Mouse (Mus musculus) gastrocnemius, postnatal 4 days (tissue): Measurements from ENCODE around the gene C2cd3. TPM values are rescaled to one million over a fixed set of nuclear protein-coding genes. Genes with fewer than 3 reads are reported as not detected.

Experiments
- DNase-seq, 2 experiments: peaks; one replicate each; pipeline ENCODE4 v3.0.0; 2021 to 2022; ENCODE audit warnings: low spot score in 2 of 2, mixed read lengths in 2 of 2
- total RNA-seq, 2 experiments: library from RNA; stranded (reverse); gene quantifications; 2 replicates each; pipeline ENCODE4 v1.2.3; 2021

The C2cd3 gene
- total RNA-seq, 2 experiments from 2014 or later: 12.6 to 14.3 TPM

DNA sequence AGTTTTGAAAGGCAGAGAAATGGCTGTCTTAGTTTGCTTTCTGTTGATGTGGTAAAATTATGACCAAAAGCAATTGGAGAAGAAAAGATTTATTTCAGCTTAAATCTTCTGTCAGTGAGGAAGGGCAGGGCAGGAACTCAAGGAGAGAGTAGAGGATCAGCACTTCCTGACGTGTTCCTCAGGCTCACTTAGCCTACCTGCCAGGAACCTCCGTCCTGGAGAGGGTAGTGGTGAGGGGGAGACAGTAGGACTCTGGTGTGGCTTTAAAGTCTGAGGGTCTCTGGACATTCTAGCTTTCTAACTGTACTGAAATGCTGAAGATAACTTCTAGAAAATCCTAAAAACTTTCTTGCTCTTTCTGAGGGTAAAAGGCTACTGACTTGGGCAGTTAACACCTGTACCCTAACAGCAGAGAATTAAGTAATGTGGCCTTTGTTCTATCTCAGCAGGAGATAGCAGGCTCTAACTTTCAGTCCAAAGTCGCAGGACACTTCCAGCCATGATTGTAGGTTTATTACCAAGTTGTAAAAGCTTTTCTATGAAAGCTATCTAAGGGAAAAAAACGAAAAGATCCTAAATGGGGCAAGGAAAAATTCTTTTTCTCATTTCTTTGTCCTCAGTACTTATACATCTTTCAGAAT, 29.0 kb downstream of the C2cd3 start:
- no peak for DNase-seq

DNA sequence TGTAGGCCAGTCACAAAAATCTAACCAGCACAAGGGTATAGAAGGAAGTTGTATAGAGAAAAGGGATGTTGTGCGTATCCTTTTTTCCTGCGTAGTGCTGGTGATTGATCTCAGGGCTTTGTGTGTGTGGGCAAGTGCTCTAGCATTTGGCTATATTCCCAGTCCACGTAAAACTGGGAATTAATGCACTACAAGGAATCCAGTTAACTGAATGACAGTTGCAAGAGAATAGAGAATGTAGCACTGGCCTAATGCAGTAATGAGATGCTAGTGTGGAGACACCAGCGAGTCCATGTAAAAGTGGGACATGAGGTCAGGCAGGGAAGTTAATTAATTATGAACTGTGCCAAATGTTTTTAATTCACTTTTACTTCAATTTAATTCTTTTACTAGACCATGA, 30.7 kb downstream of the C2cd3 start:
- DNase-seq: no peak

DNA sequence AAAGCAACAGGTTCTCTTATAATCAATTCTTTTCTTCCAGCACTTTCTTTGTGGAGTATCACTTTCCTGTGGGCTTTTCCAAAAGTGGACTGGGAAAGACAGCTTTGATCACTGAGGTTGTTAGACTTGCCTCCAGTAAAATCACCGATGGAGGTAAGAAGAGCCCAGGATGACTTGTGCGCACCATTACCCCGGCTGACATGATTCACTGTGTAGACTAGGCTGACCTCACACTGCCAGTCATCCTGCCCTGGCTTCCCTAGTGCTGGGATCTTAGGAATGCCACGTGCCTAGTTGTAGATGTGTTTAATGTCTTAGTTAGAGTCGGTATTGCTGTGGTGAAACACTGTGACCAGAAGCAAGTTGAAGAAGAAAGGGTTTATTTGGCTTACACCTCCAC, 35.6 kb downstream of the C2cd3 start:
- no peak for DNase-seq

DNA sequence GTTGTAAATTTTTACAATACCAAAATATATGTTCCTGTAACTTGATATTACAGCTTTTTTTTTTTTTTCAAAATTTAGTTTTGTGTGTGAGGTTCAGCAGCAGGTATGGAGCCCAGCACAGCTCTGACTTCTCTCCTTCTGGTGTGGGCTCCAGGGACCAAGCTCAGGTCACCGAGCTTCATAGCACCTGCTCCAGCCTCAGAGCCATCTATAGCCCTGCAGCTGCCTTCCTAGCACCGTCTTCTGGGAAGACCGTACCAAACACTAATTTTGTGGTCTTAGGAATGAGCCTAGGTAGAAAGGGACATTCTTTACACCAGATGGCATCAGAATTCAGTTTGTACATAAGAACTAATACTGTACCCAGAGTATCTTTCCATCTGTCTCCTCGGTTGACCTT, 36.7 kb downstream of the C2cd3 start:
- DNase-seq: no peak

DNA sequence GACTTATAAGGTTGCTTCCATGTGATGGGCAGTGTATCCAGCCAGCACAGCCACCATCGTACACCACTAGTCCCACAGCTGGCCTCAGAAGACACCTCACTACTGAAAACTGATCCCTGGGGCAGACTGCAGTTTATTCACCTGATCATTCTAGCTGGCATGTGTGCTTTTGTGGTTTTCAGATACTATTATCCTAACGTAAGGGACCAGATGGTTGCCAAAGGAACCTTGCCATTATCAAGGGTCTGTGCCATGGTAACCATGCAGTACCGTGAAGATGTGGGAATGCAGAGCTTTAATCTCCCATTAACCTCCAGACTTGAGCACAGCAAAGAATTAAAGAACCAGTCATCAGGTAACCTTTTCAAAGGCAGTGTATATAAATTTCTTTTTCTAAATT, 53.8 kb downstream of the C2cd3 start:
- no peak for DNase-seq

DNA sequence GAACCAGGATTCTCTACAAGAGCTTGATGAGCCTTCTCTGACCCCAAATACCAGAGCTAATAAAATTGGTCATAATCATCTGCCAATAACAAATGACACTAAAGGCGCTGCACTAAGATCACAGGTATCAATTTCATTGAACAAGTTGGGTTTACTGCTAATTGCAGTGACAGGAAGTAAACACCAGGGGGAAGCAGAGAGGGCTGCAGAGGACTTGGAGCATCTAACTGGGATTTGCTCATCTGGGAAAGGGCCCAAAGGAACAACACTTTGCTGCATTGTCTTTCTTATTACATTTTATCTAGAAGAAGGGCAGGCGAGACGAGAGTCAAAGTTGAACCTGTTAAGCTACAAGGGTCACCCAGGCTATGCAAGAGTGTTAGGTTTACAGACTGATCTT, 57.1 kb downstream of the C2cd3 start:
- DNase-seq: peak; percentile 36 to 63

DNA sequence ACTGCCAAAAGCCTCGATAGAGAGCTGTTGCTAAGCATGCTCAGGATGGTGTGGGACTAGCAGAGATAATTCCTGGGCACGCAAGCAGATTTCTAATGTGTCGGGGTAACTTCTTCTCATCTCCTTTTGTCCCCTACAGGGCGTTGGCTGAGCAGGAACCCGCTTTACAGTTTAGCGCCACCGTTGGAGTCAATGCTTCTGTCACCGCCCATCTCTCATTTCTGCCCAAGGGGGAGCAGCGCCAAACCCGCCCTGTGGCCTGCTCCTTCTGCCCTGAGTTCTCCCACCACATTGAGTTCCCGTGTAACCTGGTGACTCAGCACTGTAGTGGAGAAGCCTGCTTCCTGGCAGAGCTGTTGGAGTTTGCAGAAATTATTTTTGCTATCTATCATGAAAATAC, 57.9 kb downstream of the C2cd3 start:
- DNase-seq: no peak

DNA sequence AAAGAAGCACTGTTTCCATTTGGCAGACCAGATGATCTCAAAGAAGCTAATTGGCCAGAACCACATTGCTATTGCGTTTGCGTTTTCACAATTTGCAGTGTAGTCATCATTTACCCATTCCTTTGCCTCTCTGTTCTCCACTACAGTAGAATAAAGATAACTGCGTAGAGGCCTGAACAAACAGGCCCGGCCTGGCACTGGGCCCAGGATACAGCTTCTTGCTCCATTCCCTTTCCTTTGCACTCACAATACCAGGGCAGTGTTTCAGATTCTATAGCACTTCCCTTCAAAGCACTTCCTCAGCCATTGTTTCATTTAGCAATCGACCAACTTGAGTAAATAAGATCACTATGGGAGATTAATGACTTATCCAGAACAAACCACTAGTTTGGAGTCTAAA, 59.1 kb downstream of the C2cd3 start:
- DNase-seq: peak in 1 of 2 experiments; percentile 19

DNA sequence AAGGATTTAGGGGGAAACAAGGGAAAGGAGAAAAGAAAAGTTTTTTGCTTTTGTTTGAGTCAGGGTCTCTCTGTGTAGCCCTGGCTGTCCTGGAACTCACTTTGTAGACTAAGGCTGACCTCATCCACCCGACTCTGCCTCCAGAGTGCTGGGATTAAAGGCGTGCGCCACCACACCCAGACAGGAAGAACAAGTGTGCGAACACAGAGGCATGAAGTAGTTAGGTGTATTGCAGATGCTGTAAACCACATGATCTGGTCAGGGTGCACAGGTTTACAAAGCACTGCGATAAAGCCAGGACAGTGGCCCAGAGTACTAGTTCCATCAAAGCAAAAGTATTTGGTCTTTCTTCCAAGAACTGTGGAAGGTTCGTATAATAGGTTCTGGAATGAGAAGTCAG, 61.3 kb downstream of the C2cd3 start:
- DNase-seq: no peak

DNA sequence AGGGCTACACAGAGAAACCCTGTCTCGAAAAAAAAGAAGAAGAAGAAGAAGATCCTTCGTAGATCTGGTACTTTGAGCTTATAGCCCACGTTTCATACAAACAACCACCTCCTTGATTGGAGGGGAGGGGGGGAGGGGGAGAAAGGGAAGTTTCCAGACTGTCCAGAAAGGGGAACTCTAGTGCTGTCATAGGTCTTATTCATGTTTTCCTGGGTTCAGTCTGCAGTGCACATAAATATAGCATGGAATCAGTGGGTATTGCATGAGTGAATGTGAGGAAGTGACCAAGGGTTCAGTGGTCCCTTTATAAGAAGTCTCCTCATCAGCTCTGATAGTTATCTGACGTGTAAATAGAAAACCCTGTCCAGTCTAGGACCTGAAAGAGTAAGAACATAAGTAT, 71.7 kb downstream of the C2cd3 start:
- no peak for DNase-seq

DNA sequence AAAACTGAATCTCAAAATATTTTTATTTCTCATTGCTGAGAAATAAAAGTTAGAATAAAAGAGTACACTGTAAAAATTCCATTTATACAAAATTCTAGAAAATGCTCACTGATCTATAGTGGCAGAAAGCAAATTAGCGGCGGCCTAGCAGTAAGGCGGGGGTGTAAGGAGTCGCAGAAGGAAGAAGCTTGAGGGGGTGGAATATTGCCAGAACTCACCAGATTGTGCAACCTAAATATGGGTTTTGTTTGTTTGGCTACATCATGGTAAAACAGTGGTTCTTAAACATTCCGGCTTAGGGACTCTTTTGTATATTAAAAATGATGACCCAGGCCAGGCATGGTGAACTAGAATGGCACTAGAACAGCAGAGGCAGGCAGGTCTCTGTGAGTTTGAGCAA, 74.2 kb downstream of the C2cd3 start:
- DNase-seq: no peak

DNA sequence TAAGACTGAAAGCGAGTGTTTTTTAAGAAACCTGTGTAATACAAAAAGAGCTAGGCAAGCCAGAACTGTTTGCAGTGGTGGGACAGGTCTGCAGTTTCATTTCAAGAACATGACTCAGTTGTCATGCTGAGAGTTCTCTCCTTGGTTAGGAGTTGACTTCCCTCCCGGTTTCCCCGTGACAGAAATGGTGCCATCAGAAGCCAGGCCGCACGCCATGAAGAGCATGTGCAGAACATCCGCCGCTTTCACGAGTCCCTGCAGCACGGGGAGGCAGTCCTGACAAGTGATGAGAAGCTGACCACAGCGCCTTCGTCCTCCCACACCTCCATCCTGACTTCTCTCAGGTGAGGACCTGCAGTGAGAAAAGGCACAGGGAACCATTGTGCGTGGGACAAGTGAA, 76.5 kb downstream of the C2cd3 start:
- DNase-seq: no peak

DNA sequence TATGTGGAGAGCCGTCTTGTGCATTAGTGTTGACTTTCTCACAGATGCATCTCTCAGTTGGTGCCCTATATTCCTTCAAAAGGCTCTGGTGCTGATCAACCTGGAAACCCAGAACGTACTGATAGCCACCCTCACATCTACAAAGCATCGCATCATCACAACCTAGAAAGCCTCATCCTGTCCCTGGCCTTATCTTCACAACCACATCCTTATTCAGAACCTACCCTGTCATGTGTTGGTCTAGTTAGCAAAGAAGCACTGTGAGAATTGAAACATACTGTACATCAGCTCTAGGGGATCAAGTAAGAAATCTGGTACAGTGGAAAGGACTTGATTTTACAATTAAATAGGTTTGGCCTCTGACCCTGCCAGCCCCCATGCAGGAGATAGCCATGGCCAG, 77.0 kb downstream of the C2cd3 start:
- DNase-seq: no peak

DNA sequence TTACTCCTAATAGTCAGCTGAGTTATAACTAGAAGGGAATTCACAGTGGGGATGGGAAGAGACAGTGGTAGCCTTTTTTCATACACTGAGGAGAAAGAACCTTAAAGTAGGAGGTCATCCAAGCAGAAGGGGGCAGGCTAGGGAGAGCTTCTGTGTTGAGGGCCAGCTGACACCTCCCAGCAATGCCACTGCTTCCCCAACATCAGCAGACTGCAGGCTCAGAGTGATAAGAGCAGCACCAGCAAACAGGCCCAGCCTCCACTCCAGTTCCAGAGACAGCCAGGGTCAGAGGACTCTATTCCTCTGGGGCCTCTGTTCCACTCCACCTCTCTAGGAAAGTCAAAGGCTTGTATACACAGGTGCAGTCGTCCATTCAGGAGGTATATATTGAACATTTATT, 86.1 kb downstream of the C2cd3 start:
- no peak for DNase-seq

DNA sequence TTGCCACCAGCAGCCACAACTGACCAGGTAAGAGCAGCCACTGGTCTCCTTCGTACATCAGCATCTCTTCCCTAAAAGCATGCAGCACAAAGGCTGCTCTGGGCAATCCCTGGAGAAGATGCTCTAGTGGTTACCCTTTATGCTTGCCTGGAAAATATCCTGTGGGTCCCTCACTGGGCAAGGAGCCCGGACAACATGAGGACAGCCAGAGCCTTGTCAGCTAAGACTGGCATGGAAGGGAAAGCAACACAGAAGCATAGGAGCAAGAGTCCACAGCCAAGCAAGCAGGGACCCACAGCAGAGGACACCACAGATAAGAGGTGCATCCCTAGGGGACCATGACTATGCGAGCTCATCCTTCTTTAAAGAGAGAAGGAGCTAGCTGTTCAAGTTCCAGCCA, 87.8 kb downstream of the C2cd3 start:
- no peak for DNase-seq

DNA sequence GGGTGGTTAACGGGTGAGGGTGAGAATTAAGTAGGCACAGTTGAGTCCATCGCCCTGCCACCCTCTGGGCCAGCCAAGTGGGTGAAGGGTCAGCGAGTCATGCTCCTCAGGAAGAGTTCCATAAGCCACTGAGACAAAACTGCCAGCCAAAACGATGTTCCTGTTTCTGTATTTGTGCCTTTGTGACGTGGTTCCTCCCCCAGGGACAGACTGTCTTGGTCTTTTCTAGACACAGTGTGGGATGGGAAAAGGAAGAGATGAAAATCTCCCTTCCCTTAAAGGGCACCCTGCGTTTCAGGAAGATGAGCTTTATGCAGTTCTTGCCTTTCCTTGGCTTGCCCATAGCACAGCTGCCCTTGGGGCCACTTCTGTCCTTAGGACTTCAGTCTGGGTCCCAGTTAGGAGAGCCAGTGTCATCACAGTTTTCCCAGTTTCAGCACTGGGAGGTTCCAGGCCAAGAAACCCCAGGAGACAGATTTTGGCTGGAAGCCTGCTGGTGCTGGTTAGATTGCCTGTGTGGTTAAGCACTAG, 89.7 kb downstream of the C2cd3 start:
- peak in 1 of 2 experiments; percentile 48 for DNase-seq

DNA sequence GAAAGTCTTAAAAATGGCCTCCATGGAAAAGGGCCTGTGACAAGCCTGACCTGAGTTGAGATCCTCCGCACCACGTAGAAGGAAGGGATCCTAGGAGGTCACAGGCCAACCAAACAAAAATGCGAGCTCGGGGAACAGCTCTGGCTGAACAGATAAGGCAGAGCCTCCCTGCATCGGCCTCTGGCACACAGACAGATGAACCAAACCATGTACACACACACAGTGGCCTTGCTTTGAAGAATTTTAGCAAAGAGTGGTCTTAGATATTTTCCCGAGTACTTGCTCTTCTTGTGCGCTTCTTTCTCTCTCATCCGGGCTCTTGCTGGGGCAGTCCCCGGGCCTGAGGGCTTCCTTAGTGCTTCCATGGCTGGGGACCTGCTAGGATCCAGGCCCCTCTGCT, 91.2 kb downstream of the C2cd3 start:
- DNase-seq: no peak

DNA sequence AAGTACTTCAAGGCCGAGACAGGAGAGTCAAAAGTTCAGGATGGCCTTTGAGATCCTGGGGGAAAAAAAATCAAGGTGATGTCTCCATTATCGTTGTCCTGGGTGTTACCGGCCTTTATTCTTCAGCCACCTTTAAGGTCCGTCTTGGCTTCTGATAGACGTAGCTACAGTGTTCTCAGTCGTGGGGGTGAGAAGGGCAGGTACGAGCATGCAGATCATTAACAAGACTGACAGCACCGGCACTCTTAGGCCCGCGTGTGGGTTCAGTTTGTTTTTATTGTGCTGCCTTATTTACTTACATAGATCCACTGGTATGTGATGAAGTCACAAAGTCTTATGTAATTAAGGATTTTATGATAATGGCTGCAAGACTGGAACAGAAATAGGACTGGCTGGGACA, 91.7 kb downstream of the C2cd3 start:
- DNase-seq: no peak

DNA sequence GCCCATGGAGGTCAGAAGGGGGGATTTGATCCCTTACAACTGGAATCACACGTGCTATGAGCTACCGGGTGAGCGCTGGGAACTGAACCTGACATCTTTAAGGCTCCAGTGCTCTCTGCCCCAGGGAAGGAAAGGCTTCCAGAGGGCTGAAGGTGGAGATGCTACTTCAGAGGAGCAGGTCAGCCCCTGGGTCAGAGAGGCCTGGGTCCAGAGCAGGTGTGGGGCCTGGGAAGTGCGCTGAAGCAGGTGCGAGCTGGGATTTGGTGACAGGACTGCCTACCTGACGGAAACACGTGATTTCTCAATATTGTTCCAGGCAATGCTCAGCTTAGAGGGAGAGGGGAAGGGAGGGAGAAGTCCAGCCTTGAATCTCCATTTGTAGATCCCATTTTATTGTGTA, 92.2 kb downstream of the C2cd3 start:
- DNase-seq: no peak

DNA sequence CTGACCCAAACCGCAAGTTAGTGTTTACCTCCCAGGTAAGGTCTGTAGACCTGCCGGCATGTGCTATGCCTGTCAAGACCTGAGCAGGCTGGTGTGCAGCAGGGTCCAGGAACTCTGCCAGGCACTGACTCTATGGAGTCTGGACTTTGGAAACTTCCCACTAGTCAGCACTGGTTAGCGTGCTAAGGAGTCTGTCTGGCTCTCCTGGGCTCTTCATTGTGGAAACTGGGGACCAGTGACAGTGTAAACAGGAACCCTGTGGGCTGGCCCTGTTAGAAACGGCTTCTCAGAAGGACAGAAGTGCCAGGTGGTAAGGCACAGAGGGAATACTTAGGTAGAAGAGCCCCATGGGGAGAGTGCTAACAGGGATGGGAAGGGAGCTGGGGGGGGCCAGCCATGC, 93.2 kb downstream of the C2cd3 start:
- no peak for DNase-seq

DNA sequence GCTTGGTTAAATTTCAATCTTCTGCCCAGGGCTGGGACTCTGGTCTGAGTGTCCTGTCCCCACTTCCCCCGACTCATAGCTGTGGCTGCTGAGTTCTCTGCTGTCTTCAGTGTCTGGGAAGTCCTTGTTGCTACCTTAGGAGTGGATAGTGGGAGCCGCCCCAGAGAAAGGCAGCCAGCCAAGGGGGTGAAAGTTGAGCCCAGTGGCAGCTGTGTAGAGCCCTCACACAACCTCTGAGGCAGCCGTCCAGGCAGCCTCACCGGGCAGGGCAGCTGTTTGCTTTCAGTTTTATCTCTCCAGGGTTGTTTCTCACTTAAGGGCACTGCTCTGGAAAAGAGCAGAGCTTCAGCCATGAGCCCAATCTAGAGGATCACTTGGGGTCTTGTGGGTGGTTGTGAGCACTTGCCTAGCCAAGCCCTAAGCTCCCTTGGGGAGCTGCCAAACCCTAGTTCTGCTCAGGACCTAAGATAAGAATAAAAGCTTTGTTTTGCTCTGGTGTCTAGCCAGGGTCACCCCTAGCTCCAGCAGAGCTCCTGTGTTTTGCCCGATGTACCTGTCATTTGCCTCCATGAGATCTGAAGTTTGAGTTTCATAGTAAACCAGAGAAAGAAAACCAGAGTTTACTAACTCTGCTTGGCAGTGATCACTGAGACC, 93.8 kb downstream of the C2cd3 start:
- peak; percentile 67 to 86 for DNase-seq

DNA sequence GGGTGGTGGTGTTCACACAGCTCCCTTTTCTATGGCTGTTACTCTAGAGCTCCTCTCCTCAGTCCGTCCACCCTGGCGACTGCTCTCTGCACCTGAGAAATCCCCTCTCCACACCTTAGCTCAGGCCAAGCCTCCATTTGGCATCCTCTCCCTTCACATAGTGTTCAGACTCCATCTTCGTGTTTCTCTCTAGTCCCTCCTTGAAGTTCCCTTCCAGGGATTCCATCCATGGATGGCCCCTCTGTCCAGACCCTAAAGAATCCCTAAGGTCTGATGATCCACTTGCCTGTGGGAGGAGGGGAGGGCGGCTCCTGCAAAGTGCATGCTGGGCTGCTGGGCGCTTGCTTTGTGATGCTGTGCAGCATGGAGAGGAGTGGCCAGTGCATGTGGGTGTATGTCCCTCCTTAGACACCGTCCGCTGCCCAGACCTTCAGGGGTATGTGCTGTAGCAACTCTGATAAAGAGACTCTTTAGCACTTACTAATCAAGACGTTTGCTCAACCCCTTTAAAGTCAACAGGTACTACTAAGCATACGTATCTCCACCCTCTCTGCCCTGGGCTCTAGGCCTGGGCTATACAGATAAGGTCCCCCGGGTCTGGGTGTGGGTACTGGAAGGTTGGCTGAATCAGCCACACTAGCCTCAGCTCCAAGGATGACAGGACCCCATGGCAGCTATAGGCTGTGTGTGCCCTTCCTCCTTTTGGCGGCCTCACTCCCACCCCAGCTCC, 94.9 kb downstream of the C2cd3 start:
- no peak for DNase-seq
